Mouse (Mus musculus): ENCODE data around the gene Anapc16. TPM values are rescaled to one million over a fixed set of nuclear protein-coding genes. Genes with fewer than 3 reads are reported as not detected.
"Not testable (repeated sequence)": the region's sequence is repeated elsewhere in the genome, so short reads cannot be mapped to it uniquely, and the experiment has no call there.

The Anapc16 gene
- polyA plus RNA-seq, 1 experiment = 127 TPM

DNA sequence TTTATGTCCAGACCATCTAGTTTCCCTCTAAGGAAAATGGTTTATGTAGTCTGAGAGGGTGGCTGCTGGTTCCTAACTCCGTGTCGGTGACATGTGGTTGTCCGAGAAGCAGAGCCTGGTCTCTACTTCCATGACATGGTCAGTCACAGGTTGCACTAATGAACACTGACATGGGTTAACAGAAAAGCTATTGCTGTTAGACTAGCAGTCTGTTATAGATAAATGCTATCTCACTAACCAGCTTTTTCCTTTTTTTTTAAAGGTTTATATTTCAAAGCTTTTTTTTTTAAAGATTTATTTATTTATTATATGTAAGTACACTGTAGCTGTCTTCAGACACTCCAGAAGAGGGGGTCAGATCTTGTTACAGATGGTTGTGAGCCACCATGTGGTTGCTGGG, 3.9 kb downstream of the Anapc16 start:
- peaks cover 16% of the 10 kb centered on the region for H3K36me3 ChIP-seq (ENCODE audit: control insufficient read depth, insufficient read depth)
- H3K27me3 ChIP-seq (ENCODE audit: control insufficient read depth, insufficient read depth, insufficient read length) = no peaks in the 10 kb centered on the region
- H3K79me2 ChIP-seq (ENCODE audit: control insufficient read depth, insufficient read depth) = peaks cover 55% of the 10 kb centered on the region
- no peak overlapping the region for H3K4me3 ChIP-seq
- no peak for TF ChIP-seq TCF3 (IDR thresholded peaks at IDR 0.05; ENCODE audit: insufficient read length, low read depth)
- TF ChIP-seq POLR2A (IDR thresholded peaks at IDR 0.05; ENCODE audit: insufficient read length, low read depth) = no peak
- TF ChIP-seq SRF (IDR thresholded peaks at IDR 0.05; ENCODE audit: control insufficient read depth, insufficient read length, low read depth) = no peak
- TF ChIP-seq TCF12 (IDR thresholded peaks at IDR 0.05; ENCODE audit: insufficient read depth, poor library complexity, severe bottlenecking) = no peak
- no peak for TF ChIP-seq POLR2AphosphoS2 (IDR thresholded peaks at IDR 0.05; ENCODE audit: insufficient read length, low read depth)
- TF ChIP-seq MYOG (IDR thresholded peaks at IDR 0.05; ENCODE audit: control insufficient read depth in 1 of 3, insufficient read depth in 1 of 3, insufficient read length in 2 of 3, low read depth in 2 of 3) = no peak
- no peak for TF ChIP-seq MYOD1 (IDR thresholded peaks at IDR 0.05; ENCODE audit: control insufficient read depth in 1 of 3, insufficient read length in 2 of 3, low read depth in 2 of 3)
- TF ChIP-seq USF1 (IDR thresholded peaks at IDR 0.05; ENCODE audit: low read depth) = no peak
- TF ChIP-seq REST (IDR thresholded peaks at IDR 0.05; ENCODE audit: insufficient read depth, insufficient read length) = no peak
- no peak for TF ChIP-seq CEBPB (IDR thresholded peaks at IDR 0.05; ENCODE audit: insufficient read depth, poor library complexity, severe bottlenecking)
- no peak for TF ChIP-seq MAX (IDR thresholded peaks at IDR 0.05; ENCODE audit: low read depth)
- TF ChIP-seq E2F4 (IDR thresholded peaks at IDR 0.05; ENCODE audit: insufficient read depth) = no peak
- no peak overlapping the region for H3K4me2 ChIP-seq (ENCODE audit: low read depth)
- H3ac ChIP-seq (ENCODE audit: control insufficient read depth, insufficient read length) = no peak overlapping the region

DNA sequence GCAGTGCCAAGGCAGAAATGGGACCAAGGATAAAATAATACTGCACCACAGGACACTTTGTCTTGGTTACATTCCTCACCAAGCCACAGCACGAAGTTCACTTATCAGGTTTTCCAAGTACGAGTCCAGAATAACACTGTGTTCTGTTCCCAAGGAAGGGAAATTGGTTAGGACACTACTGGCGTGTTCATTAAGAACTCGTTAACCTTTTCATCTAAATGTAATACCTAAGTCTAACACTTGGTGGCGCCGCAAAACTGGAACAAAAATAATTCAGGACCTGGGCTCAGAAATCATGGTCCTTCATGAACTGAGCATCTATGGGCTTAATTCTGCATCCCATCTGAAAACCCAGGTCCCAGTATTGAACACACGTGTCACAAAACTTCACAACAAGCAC, 5.3 kb downstream of the Anapc16 start:
- no peak for TF ChIP-seq SRF (IDR thresholded peaks at IDR 0.05; ENCODE audit: control insufficient read depth, insufficient read length, low read depth)
- no peak for TF ChIP-seq MYOD1 (IDR thresholded peaks at IDR 0.05; ENCODE audit: control insufficient read depth in 1 of 3, insufficient read length in 2 of 3, low read depth in 2 of 3)
- no peak for TF ChIP-seq POLR2AphosphoS2 (IDR thresholded peaks at IDR 0.05; ENCODE audit: insufficient read length, low read depth)
- no peak for TF ChIP-seq REST (IDR thresholded peaks at IDR 0.05; ENCODE audit: insufficient read depth, insufficient read length)
- no peak for TF ChIP-seq USF1 (IDR thresholded peaks at IDR 0.05; ENCODE audit: low read depth)
- TF ChIP-seq POLR2A (IDR thresholded peaks at IDR 0.05; ENCODE audit: insufficient read length, low read depth) = no peak
- TF ChIP-seq E2F4 (IDR thresholded peaks at IDR 0.05; ENCODE audit: insufficient read depth) = no peak
- no peak for TF ChIP-seq TCF12 (IDR thresholded peaks at IDR 0.05; ENCODE audit: insufficient read depth, poor library complexity, severe bottlenecking)
- no peak for TF ChIP-seq CEBPB (IDR thresholded peaks at IDR 0.05; ENCODE audit: insufficient read depth, poor library complexity, severe bottlenecking)
- TF ChIP-seq TCF3 (IDR thresholded peaks at IDR 0.05; ENCODE audit: insufficient read length, low read depth) = no peak
- no peak for TF ChIP-seq MYOG (IDR thresholded peaks at IDR 0.05; ENCODE audit: control insufficient read depth in 1 of 3, insufficient read depth in 1 of 3, insufficient read length in 2 of 3, low read depth in 2 of 3)
- no peak for TF ChIP-seq MAX (IDR thresholded peaks at IDR 0.05; ENCODE audit: low read depth)

DNA sequence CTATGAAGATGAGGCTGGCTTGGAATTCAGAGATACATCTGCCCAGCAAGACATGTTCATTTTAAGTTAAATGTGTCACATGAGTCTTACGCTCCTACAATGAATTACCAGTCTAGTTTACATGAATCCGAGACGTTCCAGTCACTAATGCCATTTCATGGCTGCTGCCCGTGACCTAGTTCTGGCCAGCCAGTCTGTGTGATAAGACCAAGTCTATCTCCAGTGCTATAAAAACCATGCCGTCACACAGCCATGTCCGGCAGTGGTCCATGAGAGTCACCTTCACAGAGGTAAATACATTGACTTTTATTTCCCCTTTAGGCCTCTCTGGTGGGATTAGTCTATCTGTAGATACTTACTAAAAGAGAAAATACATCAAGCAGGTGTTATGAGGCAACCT, 7.0 kb downstream of the Anapc16 start:
- H3ac ChIP-seq (ENCODE audit: control insufficient read depth, insufficient read length) = no peak overlapping the region
- no peak overlapping the region for H3K4me2 ChIP-seq (ENCODE audit: low read depth)
- peaks cover 23% of the 10 kb centered on the region for H3K36me3 ChIP-seq (ENCODE audit: control insufficient read depth, insufficient read depth)
- no peak for TF ChIP-seq POLR2A (IDR thresholded peaks at IDR 0.05; ENCODE audit: insufficient read length, low read depth)
- no peak for TF ChIP-seq TCF3 (IDR thresholded peaks at IDR 0.05; ENCODE audit: insufficient read length, low read depth)
- TF ChIP-seq MYOD1 (IDR thresholded peaks at IDR 0.05; ENCODE audit: control insufficient read depth in 1 of 3, insufficient read length in 2 of 3, low read depth in 2 of 3) = no peak
- TF ChIP-seq MAX (IDR thresholded peaks at IDR 0.05; ENCODE audit: low read depth) = no peak
- no peak for TF ChIP-seq POLR2AphosphoS2 (IDR thresholded peaks at IDR 0.05; ENCODE audit: insufficient read length, low read depth)
- TF ChIP-seq SRF (IDR thresholded peaks at IDR 0.05; ENCODE audit: control insufficient read depth, insufficient read length, low read depth) = no peak
- no peak for TF ChIP-seq E2F4 (IDR thresholded peaks at IDR 0.05; ENCODE audit: insufficient read depth)
- no peak for TF ChIP-seq TCF12 (IDR thresholded peaks at IDR 0.05; ENCODE audit: insufficient read depth, poor library complexity, severe bottlenecking)
- TF ChIP-seq REST (IDR thresholded peaks at IDR 0.05; ENCODE audit: insufficient read depth, insufficient read length) = no peak
- TF ChIP-seq MYOG (IDR thresholded peaks at IDR 0.05; ENCODE audit: control insufficient read depth in 1 of 3, insufficient read depth in 1 of 3, insufficient read length in 2 of 3, low read depth in 2 of 3) = no peak
- TF ChIP-seq CEBPB (IDR thresholded peaks at IDR 0.05; ENCODE audit: insufficient read depth, poor library complexity, severe bottlenecking) = no peak
- TF ChIP-seq USF1 (IDR thresholded peaks at IDR 0.05; ENCODE audit: low read depth) = no peak
- no peak overlapping the region for H3K4me3 ChIP-seq
- H3K27me3 ChIP-seq (ENCODE audit: control insufficient read depth, insufficient read depth, insufficient read length) = no peaks in the 10 kb centered on the region
- H3K79me2 ChIP-seq (ENCODE audit: control insufficient read depth, insufficient read depth) = peaks cover 60% of the 10 kb centered on the region

More for the DNA sequence above, 5.3 kb downstream of the Anapc16 start:
- peaks cover 23% of the 10 kb centered on the region for H3K36me3 ChIP-seq (ENCODE audit: control insufficient read depth, insufficient read depth)
- peaks cover 68% of the 10 kb centered on the region for H3K79me2 ChIP-seq (ENCODE audit: control insufficient read depth, insufficient read depth)
- H3K4me3 ChIP-seq = no peak overlapping the region
- no peaks in the 10 kb centered on the region for H3K27me3 ChIP-seq (ENCODE audit: control insufficient read depth, insufficient read depth, insufficient read length)
- H3K4me2 ChIP-seq (ENCODE audit: low read depth) = no peak overlapping the region
- no peak overlapping the region for H3ac ChIP-seq (ENCODE audit: control insufficient read depth, insufficient read length)

DNA sequence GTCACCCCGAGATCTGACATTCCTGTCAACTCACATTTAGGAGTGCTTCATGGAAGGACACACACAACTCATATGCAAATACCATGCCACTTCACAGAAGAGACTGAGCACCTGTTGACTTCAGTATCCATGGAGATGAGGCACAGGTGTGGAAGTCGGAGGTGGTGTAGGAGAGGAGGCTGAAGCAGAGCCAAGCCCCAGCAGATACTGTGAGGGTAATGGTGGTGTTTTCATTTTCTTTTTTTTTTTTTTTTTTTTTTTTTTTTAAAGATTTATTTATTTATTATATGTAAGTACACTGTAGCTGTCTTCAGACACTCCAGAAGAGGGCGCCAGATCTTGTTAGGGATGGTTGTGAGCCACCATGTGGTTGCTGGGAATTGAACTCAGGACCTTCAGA, 9.1 kb downstream of the Anapc16 start:
- peaks cover 29% of the 10 kb centered on the region for H3K36me3 ChIP-seq (ENCODE audit: control insufficient read depth, insufficient read depth)
- H3K27me3 ChIP-seq (ENCODE audit: control insufficient read depth, insufficient read depth, insufficient read length); H3K4me2 ChIP-seq (ENCODE audit: low read depth); H3ac ChIP-seq (ENCODE audit: control insufficient read depth, insufficient read length); H3K4me3 ChIP-seq: not testable (repeated sequence)
- H3K79me2 ChIP-seq (ENCODE audit: control insufficient read depth, insufficient read depth) = peaks cover 41% of the 10 kb centered on the region

DNA sequence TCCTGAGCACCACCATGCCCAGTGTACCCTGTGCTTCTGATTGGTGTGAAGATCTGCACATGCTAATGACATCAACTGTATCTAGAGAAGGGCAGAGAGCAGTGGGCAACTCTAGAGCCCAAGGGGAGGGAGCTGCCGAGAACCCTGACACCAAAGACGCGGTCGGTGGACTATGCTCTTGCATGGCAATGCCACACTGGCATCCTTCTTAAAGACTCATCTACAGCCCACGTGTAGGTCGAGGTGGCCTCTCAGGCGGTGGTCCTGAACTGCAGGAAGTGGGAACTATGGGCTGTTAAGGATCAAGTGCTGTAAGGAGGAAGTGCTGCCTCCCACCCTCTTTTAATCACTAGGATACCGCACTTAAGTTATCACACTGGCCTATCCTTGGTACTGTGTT, 10.9 kb downstream of the Anapc16 start:
- no peak overlapping the region for H3ac ChIP-seq (ENCODE audit: control insufficient read depth, insufficient read length)
- H3K4me2 ChIP-seq (ENCODE audit: low read depth) = no peak overlapping the region
- H3K27me3 ChIP-seq (ENCODE audit: control insufficient read depth, insufficient read depth, insufficient read length) = no peaks in the 10 kb centered on the region
- H3K4me3 ChIP-seq = no peak overlapping the region
- H3K36me3 ChIP-seq (ENCODE audit: control insufficient read depth, insufficient read depth) = peaks cover 47% of the 10 kb centered on the region
- peaks cover 28% of the 10 kb centered on the region for H3K79me2 ChIP-seq (ENCODE audit: control insufficient read depth, insufficient read depth)
- no peak for TF ChIP-seq MYOG (IDR thresholded peaks at IDR 0.05; ENCODE audit: control insufficient read depth in 1 of 3, insufficient read depth in 1 of 3, insufficient read length in 2 of 3, low read depth in 2 of 3)
- no peak for TF ChIP-seq MYOD1 (IDR thresholded peaks at IDR 0.05; ENCODE audit: control insufficient read depth in 1 of 3, insufficient read length in 2 of 3, low read depth in 2 of 3)
- TF ChIP-seq E2F4 (IDR thresholded peaks at IDR 0.05; ENCODE audit: insufficient read depth) = no peak
- TF ChIP-seq TCF12 (IDR thresholded peaks at IDR 0.05; ENCODE audit: insufficient read depth, poor library complexity, severe bottlenecking) = no peak
- TF ChIP-seq MAX (IDR thresholded peaks at IDR 0.05; ENCODE audit: low read depth) = no peak
